Mouse (Mus musculus) bone marrow, adult 2 months (tissue): ENCODE results near the gene Wipi1.

Experiments
- CTCF ChIP-seq: fragments of 200-500 bp; IDR thresholded peaks from 2 replicates; pipeline ENCODE4 v1.5.1; 2011; ENCODE audit warnings: low read length, control low read depth; ENCODE audit not compliant: control insufficient read depth, insufficient read depth
- POLR2A ChIP-seq: fragments of 200-500 bp; IDR thresholded peaks from 2 replicates; pipeline ENCODE4 v1.6.1; 2011; ENCODE audit warnings: low read depth, mild to moderate bottlenecking, control low read depth, low read length, borderline replicate concordance; ENCODE audit not compliant: control insufficient read depth

DNA sequence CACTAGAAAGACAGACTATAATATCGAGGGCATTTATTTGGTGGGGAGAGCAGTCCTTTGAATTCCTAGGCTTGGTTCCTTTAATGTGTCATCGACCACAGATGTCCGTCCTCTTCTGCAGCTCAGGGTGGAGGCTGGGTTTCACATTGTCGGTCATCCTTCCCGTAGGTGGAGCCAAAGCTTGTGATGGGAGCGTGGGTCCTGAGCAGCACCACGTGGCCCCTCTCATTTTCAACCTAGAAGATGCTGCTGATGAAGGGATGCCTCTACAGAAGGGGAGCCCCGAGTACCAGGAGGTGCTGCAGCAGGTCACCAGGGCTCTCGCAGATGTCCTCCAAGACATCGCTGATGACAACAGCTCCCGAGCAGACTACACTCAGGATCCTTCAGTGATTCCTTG lies 39.7 kb downstream of the Wipi1 start:
- TF ChIP-seq CTCF (no peak), POLR2A (no peak)
